Mouse (Mus musculus): ENCODE measurements around the gene Setd3. TPM values are rescaled to one million over a fixed set of nuclear protein-coding genes. Genes with fewer than 3 reads are reported as not detected.

Gene Setd3
- polyA plus RNA-seq, 1 experiment from 2014 or later: 92.1 TPM

DNA sequence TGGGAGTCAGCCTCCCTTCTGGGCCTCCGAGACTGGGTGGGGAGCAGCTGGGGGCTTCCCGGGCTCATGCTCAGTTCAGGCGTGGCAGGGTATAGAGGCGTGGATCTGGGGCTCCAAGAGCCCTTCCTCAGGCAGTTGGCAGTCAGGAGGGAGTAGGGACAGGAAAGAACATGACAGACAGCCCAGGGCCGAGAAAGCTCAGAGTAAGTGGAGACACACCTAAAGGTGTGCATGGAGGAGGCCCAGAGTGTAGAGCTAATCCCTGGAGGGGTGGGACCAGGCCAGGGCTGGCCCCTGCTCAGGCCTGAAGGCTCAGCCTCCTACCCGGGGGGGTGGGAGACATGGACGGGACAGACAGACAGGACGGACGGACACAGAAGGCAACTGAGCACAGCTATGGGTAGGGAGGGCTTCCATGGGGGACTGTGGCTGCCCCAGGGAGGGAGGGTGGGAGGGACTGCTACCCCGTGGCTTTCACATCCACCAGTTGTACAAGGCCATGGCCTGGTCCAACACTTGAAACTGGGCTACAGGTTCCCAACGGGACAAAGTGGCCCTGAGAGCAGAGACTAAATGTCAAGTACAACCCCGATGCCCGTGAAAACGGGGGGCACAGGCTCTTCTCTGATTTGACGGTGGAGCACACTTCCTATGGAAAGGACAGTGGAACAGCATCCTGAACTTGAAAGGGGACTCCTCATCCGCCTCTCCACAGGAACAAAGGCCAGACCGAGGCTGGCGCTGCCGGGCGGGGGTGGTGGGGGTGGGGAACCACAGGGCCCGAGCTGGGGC is 40.9 kb upstream of the Setd3 start:
- H3K9ac ChIP-seq (ENCODE audit: low read depth, low read length): no peak overlapping the region
- H3K9me3 ChIP-seq (ENCODE audit: control insufficient read depth, low read length): no peaks in the 10 kb centered on the region
- H3K27me3 ChIP-seq (ENCODE audit: control insufficient read depth, insufficient read depth, low read length): no peaks in the 10 kb centered on the region
- peaks cover 27% of the 10 kb centered on the region for H3K4me1 ChIP-seq (replicated peaks; ENCODE audit: control insufficient read depth, insufficient read depth, low read length)
- no peak for DNase-seq (ENCODE audit: low spot score)
- no peak overlapping the region for H3K4me2 ChIP-seq (replicated peaks; ENCODE audit: low read depth, low read length)
- ATAC-seq (ENCODE audit: low FRiP score): no peak
- 74% methylated on average over 17 of the region's 21 CpGs for WGBS
- H3K4me3 ChIP-seq (ENCODE audit: low read depth, low read length): no peak overlapping the region
- peak overlapping the region; percentile 68 for H3K27ac ChIP-seq (ENCODE audit: low read depth, low read length)
- H3K36me3 ChIP-seq (ENCODE audit: control insufficient read depth, insufficient read depth, low read length): no peaks in the 10 kb centered on the region

DNA sequence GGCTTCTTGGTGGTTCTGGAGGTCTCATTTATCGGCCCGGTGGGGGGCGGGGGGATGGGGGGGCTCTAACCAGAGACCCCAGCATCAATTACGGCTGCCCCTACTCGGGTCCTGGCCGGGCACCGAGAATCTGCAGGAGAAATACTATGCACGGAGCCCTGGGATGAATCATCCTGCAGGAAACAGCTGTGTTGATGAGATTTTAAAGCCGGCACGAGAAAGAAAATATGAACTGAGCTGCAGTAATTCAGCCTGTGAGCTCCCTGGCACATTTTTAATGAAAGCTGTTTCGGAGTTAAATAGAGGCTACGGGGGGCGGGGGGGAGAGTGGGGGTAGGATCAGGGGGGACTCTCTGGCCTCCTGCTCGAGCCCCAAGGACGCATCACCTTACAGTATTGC is 40.0 kb upstream of the Setd3 start:
- Histone ChIP-seq H3K27ac (ENCODE audit: low read depth, low read length) (peak overlapping the region; percentile 68), H3K27me3 (ENCODE audit: control insufficient read depth, insufficient read depth, low read length) (no peaks in the 10 kb centered on the region), H3K4me3 (ENCODE audit: low read depth, low read length) (no peak overlapping the region), H3K4me2 (replicated peaks; ENCODE audit: low read depth, low read length) (no peak overlapping the region), H3K9ac (ENCODE audit: low read depth, low read length) (peak overlapping the region; percentile 34), H3K4me1 (replicated peaks; ENCODE audit: control insufficient read depth, insufficient read depth, low read length) (peaks cover 29% of the 10 kb centered on the region), H3K36me3 (ENCODE audit: control insufficient read depth, insufficient read depth, low read length) (no peaks in the 10 kb centered on the region), H3K9me3 (ENCODE audit: control insufficient read depth, low read length) (no peaks in the 10 kb centered on the region)
- ATAC-seq (ENCODE audit: low FRiP score) (no peak), DNase-seq (ENCODE audit: low spot score) (no peak)
- WGBS: 62% methylated on average over 15 of the region's 15 CpGs

DNA sequence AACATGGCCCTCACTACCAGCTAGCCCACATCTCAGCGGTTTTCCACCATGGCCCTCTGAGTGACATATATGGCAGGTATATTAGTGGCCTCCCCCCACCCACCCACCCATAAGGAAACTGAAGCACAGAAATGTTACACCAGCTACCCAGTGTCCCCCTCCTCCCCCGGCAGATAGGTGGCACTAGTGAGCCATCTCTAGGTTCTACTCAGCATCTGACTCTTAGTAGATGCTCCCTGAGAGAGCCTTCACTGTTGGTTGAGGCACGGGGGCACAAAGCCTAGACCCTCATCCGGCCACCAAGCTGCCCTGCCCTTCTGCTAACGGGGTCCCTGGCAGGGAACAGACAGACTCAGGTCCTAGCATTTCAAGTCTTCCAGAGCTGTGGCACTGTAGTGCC is 38.5 kb upstream of the Setd3 start:
- ATAC-seq (ENCODE audit: low FRiP score) (peak; percentile 0; the same call in 1 of the 2 replicates), DNase-seq (ENCODE audit: low spot score) (peak; percentile 60)
- H3K4me3 ChIP-seq (ENCODE audit: low read depth, low read length): no peak overlapping the region
- no peak overlapping the region for H3K4me2 ChIP-seq (replicated peaks; ENCODE audit: low read depth, low read length)
- peak overlapping the region; percentile 73 for H3K27ac ChIP-seq (ENCODE audit: low read depth, low read length)
- WGBS: 64% methylated on average over 5 of the region's 5 CpGs
- H3K9ac ChIP-seq (ENCODE audit: low read depth, low read length): no peak overlapping the region
- peaks cover 39% of the 10 kb centered on the region for H3K4me1 ChIP-seq (replicated peaks; ENCODE audit: control insufficient read depth, insufficient read depth, low read length)
- no peaks in the 10 kb centered on the region for H3K36me3 ChIP-seq (ENCODE audit: control insufficient read depth, insufficient read depth, low read length)
- no peaks in the 10 kb centered on the region for H3K9me3 ChIP-seq (ENCODE audit: control insufficient read depth, low read length)
- no peaks in the 10 kb centered on the region for H3K27me3 ChIP-seq (ENCODE audit: control insufficient read depth, insufficient read depth, low read length)

DNA sequence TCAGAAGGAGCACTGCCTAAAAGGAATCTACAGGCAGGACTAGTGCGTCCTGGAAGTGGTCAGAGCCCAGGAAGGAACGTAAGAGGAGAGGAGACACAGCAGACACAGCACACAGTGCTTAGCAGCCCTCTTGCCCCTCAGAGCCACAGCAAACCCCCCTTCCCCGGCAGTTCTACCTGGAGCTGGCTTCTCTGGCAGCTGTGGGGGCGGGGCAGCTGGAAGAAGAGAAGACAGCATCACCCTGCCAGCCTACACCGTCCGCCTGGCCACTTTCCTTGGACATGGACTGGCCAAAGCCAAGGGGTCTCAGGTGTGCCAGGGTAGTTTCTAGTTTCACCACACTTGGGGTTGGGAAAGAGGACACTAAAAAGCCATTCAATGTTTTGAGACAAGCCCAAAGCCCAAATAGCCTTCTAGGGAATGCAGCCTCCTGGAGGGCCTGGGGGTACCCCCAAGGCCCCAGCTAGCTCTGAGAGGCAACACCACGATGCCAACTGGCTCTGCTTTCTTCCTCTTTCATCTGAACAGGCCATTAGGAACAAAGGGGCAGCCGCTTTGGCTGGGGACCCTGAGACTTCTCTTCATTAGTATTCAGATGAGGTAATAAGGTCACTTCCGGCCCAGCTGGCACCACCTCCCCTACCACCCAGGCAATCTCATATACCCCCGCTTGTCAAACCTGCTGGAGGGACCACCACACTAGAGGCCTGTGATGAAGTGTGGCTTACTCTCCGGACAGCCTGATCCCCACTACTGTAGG is 37.7 kb upstream of the Setd3 start:
- Histone ChIP-seq H3K4me1 (replicated peaks; ENCODE audit: control insufficient read depth, insufficient read depth, low read length) (peaks cover 39% of the 10 kb centered on the region), H3K27ac (ENCODE audit: low read depth, low read length) (peak overlapping the region; percentile 73), H3K27me3 (ENCODE audit: control insufficient read depth, insufficient read depth, low read length) (no peaks in the 10 kb centered on the region), H3K4me2 (replicated peaks; ENCODE audit: low read depth, low read length) (no peak overlapping the region), H3K36me3 (ENCODE audit: control insufficient read depth, insufficient read depth, low read length) (no peaks in the 10 kb centered on the region), H3K9me3 (ENCODE audit: control insufficient read depth, low read length) (no peaks in the 10 kb centered on the region), H3K4me3 (ENCODE audit: low read depth, low read length) (no peak overlapping the region), H3K9ac (ENCODE audit: low read depth, low read length) (peak overlapping the region; percentile 31; the same call in 1 of the 2 replicates)
- WGBS: 68% methylated on average over 11 of the region's 11 CpGs
- DNase-seq (ENCODE audit: low spot score) (peak; percentile 47), ATAC-seq (ENCODE audit: low FRiP score) (peak; percentile 8; the same call in 1 of the 2 replicates)

DNA sequence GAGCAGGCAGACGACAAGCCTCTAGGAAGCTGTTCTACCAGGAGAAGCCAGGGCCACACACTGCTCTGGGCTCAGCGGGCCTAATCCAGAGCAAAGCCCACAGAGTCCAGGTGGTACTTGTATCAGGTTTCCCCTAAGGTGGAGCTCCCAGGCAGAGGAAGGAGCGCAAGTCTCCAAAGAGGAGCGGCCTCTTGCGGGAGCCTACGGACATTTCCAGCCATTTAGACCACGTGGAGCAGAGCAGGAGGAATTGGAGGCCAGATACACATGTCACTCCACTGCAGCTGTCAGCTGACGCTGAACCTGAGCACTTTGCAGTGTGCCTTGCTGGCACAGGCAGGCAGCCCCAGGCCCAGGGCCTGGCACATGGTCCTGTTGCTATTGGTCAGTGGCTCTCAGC is 36.0 kb upstream of the Setd3 start:
- DNase-seq (ENCODE audit: low spot score): no peak
- no peak for ATAC-seq (ENCODE audit: low FRiP score)
- H3K4me2 ChIP-seq (replicated peaks; ENCODE audit: low read depth, low read length): no peak overlapping the region
- no peaks in the 10 kb centered on the region for H3K27me3 ChIP-seq (ENCODE audit: control insufficient read depth, insufficient read depth, low read length)
- no peaks in the 10 kb centered on the region for H3K9me3 ChIP-seq (ENCODE audit: control insufficient read depth, low read length)
- no peak overlapping the region for H3K4me3 ChIP-seq (ENCODE audit: low read depth, low read length)
- 66% methylated on average over 8 of the region's 8 CpGs for WGBS
- no peak overlapping the region for H3K27ac ChIP-seq (ENCODE audit: low read depth, low read length)
- no peak overlapping the region for H3K9ac ChIP-seq (ENCODE audit: low read depth, low read length)
- peaks cover 30% of the 10 kb centered on the region for H3K4me1 ChIP-seq (replicated peaks; ENCODE audit: control insufficient read depth, insufficient read depth, low read length)
- no peaks in the 10 kb centered on the region for H3K36me3 ChIP-seq (ENCODE audit: control insufficient read depth, insufficient read depth, low read length)

DNA sequence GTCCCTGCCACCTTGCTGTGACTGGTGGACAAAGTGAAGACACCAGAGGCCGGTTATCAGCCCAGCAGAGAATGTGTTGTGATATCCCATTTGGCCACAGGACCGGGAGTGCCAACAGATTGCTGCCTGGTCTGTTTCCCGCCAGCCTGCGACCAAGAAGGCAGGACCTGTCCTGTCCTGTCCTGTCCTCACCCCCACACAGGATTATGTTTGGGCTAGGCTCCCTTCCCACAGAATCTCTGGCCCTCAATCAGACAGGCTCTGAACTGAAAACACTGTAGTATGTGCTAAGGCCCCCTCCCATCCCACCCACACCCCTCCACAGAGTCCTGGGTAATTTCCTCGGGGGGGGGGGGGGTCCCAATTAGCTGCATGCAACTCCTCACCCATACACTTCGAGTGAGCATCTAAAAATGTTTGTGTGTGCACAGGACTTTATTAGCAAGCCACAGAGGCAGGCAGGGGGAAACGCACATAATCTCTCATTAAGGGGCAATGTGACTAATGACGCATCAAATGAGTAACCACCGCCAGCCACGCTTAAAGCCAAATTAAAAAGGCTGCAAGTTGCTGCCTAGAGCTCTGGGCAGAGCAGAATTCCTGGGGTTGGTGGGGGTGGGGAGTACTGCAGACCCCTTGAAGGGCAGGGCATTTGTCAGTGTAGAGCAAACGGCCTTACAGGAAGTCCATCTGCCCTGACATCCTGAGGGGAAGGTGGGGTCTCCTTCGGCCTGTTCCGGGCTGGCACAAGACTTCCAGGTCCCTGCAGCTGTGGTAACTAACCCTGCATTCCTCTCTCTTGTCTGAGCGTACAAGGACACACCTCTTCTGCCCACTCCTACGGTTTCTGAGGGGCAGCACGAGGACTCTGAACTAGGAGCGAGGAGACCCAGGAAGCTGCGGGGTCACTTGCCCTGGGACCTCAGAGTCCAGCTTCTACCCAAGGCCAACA is 34.3 kb upstream of the Setd3 start:
- 44% methylated on average over 18 of the region's 18 CpGs for WGBS
- Histone ChIP-seq H3K9me3 (ENCODE audit: control insufficient read depth, low read length) (no peaks in the 10 kb centered on the region), H3K36me3 (ENCODE audit: control insufficient read depth, insufficient read depth, low read length) (no peaks in the 10 kb centered on the region), H3K27ac (ENCODE audit: low read depth, low read length) (peak overlapping the region; percentile 44), H3K27me3 (ENCODE audit: control insufficient read depth, insufficient read depth, low read length) (no peaks in the 10 kb centered on the region), H3K4me3 (ENCODE audit: low read depth, low read length) (no peak overlapping the region), H3K9ac (ENCODE audit: low read depth, low read length) (no peak overlapping the region), H3K4me2 (replicated peaks; ENCODE audit: low read depth, low read length) (no peak overlapping the region), H3K4me1 (replicated peaks; ENCODE audit: control insufficient read depth, insufficient read depth, low read length) (peaks cover 22% of the 10 kb centered on the region)
- ATAC-seq (ENCODE audit: low FRiP score): no peak
- DNase-seq (ENCODE audit: low spot score): no peak

DNA sequence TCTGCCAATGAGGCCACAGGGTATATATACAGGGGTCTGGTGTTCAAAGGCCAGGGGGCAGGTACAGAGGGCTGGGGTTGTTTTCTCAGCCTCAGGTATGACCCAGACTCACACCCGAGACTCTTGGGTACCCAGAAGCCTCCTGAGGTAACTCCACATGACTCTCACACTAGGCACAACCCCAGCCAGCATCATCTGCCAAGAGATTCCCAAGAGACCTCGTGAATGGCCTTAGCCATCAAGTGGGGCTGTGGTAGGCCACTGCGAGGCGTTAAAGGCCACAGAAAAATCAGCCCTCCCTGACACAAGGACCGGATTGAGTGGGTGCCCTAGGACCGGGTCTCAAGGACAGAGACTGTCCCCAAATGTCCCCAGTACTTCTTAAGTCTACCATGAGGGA is 33.4 kb upstream of the Setd3 start:
- H3K27ac ChIP-seq (ENCODE audit: low read depth, low read length): no peak overlapping the region; the same call in 1 of the 2 replicates
- DNase-seq (ENCODE audit: low spot score) (no peak), ATAC-seq (ENCODE audit: low FRiP score) (no peak)
- H3K36me3 ChIP-seq (ENCODE audit: control insufficient read depth, insufficient read depth, low read length): no peaks in the 10 kb centered on the region
- WGBS: 90% methylated on average over 6 of the region's 6 CpGs
- H3K4me1 ChIP-seq (replicated peaks; ENCODE audit: control insufficient read depth, insufficient read depth, low read length): peaks cover 22% of the 10 kb centered on the region
- H3K4me2 ChIP-seq (replicated peaks; ENCODE audit: low read depth, low read length): no peak overlapping the region
- H3K27me3 ChIP-seq (ENCODE audit: control insufficient read depth, insufficient read depth, low read length): no peaks in the 10 kb centered on the region
- no peaks in the 10 kb centered on the region for H3K9me3 ChIP-seq (ENCODE audit: control insufficient read depth, low read length)
- peak overlapping the region; percentile 19; the same call in 1 of the 2 replicates for H3K9ac ChIP-seq (ENCODE audit: low read depth, low read length)
- no peak overlapping the region for H3K4me3 ChIP-seq (ENCODE audit: low read depth, low read length)

DNA sequence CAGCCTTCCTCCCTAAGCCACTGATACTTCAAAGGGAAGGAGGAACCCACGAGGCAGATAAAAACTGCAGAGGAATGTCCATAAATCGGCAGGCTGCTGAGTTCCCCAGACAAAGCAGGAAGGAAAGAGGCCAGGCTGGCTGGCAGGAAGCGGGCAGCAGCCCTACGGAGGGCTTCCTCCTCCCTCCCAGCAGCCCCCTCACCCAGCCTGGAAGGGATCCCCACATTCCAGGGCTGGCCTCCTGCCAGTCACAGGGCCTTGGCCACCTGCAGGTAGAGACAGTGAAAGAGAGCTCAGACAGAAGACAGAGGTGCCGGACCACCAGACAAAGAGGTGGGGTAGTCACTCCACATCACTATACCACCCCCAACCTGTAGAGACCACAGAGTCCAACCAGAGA is 33.0 kb upstream of the Setd3 start:
- Histone ChIP-seq H3K27me3 (ENCODE audit: control insufficient read depth, insufficient read depth, low read length) (no peaks in the 10 kb centered on the region), H3K36me3 (ENCODE audit: control insufficient read depth, insufficient read depth, low read length) (no peaks in the 10 kb centered on the region), H3K27ac (ENCODE audit: low read depth, low read length) (no peak overlapping the region; the same call in 1 of the 2 replicates), H3K9me3 (ENCODE audit: control insufficient read depth, low read length) (no peaks in the 10 kb centered on the region), H3K4me1 (replicated peaks; ENCODE audit: control insufficient read depth, insufficient read depth, low read length) (peaks cover 22% of the 10 kb centered on the region), H3K9ac (ENCODE audit: low read depth, low read length) (peak overlapping the region; percentile 19; the same call in 1 of the 2 replicates), H3K4me3 (ENCODE audit: low read depth, low read length) (no peak overlapping the region), H3K4me2 (replicated peaks; ENCODE audit: low read depth, low read length) (no peak overlapping the region)
- WGBS: 60% methylated on average over 5 of the region's 5 CpGs
- ATAC-seq (ENCODE audit: low FRiP score): no peak
- DNase-seq (ENCODE audit: low spot score): no peak
